Mouse (Mus musculus) left cerebral cortex, postnatal 4 days (tissue): ENCODE data around the gene Nim1k. TPM values are rescaled to one million over a fixed set of nuclear protein-coding genes. Genes with fewer than 3 reads are reported as not detected.
"Not testable (repeated sequence)": the region's sequence is repeated elsewhere in the genome, so short reads cannot be mapped to it uniquely, and the experiment has no call there.

Experiments
- DNase-seq: peaks from one replicate; pipeline ENCODE4 v3.0.0-alpha.2; 2022
- intact Hi-C: fragments of 180-260 bp; cut with DNase I; formaldehyde crosslinking; loops from one replicate; pipeline ENCODE4 v1.15.1; 2025
- total RNA-seq, 2 experiments: library from RNA; stranded (reverse); gene quantifications; 2 replicates each; pipeline ENCODE4 v1.2.3; 2021

The Nim1k gene
- total RNA-seq, 2 experiments from 2014 or later: 11.6 to 12.3 TPM

DNA sequence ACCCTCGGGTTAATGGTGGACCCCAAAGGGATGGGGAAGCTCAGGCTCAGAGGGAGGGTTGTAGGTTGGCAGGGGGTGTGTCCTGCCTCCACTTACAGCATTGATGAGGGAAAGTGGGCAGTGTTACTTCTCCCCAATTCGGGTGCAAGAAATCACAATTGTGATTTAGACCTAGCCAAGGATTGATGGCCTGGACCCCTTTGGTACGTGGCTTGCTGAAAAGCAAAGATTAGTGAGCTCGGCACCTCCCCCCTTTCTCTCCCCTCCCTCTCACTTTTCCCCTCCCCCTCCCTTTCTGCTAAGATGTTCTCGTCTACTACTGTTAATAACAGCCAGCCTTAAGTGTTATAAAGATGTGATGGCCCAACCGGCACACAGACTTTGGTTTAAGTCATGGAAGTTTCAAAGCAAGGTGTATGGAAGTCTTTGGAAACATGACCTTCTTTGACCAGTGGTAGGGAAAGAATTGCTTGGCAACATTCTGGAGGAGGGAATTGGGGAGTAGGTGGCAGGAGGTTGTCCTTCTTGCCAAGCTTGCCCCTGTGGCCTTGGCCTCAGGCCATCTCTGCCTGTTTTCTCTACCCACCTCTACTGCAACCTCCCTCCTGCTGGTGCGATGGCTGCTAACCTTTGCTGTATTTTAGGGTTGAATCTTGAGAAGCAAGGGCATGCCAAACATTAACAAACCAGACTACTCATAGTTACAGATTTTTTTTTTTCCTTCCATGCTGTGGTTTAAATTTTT lies 64.6 kb downstream of the Nim1k start:
- DNase-seq: peak; percentile 66
- intact Hi-C loops: loop anchor here (5.0 kb wide), 1 partner anchor 49 kb away; no protein-coding TSS in a partner anchor

DNA sequence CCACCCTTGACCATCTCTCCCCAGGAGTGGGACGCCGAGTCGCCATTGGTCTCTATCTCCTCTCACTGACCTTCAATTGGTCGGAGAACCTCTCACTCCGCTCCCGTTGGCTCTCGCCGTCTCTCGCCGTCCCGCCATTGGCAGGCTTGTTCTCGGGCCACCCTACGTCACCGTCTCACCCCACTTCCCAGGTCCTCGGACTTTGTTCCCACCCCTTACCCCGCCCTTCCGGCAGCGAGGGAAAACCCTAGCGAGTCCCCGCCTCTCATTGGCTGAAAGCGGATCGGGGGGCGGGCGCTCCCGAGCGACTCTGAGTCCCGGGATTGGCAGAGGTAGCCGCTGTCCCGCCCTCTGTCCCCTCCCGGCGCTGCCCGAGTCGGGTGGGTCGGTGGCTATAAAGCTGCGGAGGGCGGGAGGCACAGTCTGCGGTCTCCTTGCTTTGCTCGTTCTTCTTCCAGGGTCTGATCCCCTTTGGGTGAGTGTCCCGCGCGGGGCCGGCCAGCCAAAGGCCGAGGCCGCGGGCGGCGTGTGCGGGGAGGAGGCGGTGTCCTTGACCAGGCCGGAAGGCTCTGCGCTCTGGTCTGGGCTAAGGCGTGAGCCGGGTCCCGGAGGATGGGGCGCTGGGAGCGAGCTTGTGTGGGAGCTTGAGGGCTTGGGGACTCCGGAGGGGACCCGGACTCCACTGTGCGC lies 65.5 kb downstream of the Nim1k start, which contains the start of gene Hmgcs1:
Gene Hmgcs1 (plus strand): TSS at position 341 of the 690 bp plus-strand sequence.
- peak; percentile 100 for DNase-seq
- intact Hi-C loops: loop anchor here (5.0 kb wide), 1 partner anchor 48 kb away; no protein-coding TSS in a partner anchor

DNA sequence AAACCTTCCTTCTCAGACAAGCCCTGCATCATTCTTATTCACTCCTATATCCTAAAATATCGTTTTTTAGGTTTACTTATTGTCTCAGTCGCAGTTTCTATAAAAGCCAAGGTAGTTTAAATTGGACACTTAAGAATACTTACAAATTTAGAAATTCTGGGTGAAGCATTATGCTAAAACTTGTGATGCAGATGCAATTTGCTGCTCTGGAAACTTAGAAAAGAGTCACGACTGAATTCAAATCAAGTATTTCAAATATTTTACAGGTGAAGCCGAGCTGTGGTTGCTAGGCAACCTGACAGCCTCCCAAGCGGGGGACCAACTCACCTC lies 66.0 kb downstream of the Nim1k start:
- DNase-seq: no peak
- intact Hi-C loops: loop anchor here (5.0 kb wide), 1 partner anchor 47 kb away; no protein-coding TSS in a partner anchor

DNA sequence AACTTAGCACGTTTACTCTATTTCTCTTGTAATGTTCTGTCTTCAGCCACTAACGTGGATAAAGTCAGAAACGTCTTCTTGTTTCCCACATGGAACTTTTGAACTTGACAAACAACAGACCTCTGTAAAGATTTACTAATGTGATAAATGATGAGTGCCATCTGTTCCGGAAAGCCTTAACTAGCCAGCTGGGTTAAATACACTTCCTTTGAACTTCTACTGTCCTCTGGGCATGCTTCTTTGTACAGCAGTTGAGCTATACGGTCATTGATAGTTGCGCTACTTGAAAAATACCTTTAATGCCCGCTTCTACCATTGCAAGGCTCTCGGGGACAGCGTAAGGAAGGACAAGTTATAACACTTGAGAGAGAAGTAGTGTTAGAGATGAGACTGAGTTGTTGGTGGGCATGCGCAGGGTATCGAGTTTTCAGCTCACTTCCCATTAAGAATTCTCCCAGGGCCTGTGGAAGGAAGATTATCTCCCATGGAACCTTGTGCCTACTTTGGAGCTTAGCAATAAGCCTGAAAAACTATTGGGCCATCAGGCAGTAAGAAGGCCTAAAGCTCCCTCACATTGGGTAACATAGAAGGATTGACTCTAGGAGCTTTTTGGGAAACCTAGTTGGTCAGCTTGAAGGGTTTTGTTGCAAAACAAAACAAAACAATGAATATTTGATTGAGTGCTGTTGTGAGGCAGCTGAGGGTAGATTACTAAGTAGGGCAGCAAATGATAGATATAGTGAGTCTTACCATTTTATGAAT lies 71.1 kb downstream of the Nim1k start:
- intact Hi-C loops: no loop called here
- DNase-seq: no peak

DNA sequence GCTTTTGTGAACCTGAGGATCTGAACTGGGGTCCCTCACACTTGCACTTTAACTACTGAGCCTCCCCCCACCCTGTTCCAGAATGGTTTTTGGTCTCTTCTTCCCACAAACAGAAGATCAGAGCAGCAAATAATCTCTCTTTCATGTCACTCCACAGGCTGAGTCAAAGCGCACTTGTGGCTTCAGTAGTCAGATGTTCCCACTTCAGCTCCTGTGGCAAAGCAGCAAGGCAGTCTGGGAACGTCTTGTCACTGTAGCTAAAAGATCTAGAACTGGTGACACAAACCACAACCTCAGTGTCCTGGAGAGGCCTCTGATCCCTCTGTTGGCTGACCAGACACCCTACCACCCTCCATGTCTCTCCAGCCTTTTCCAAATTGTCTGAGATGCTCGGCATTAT lies 74.5 kb downstream of the Nim1k start:
- intact Hi-C loops: no loop called here

DNA sequence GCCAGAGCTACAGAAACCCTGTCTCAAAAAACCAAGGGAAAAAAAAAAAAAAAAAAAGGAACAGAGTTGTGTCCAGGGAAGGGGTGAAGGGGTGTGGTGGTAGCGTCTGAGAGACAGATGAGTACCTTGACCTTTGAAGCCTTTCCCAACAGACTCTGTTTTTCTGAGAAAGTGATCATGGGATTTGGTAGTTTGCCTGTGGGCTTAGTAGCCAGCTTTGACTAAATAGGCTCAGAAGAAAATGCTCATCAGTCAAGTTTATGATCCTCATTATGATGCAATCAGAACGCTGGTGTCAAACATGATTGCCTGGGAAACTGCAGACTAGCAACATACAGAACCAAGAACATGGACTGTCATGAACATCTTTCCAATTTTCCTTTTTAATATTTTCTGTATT lies 76.0 kb downstream of the Nim1k start:
- intact Hi-C loops: no loop called here
- DNase-seq: no peak

More for the DNA sequence above, 74.5 kb downstream of the Nim1k start:
- DNase-seq: no peak

DNA sequence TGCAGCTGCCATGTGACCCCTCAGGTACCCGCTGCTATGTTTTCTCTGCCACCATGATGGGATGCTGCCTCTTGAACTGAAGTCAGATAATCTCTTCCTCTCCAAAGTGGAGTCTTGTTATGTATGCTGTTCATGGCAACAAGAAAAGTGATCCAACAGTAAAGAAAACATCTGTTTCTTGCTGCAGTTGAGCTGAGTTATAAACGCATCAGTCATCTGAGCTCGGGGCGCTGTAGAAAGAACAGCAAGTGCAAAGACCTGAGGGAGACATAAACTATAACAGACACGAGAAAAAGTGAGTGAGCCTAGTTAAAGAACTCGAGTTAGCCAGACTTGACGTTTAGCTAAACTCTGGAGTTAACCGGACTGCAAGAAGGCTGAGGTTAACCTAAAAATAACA lies 76.9 kb downstream of the Nim1k start:
- intact Hi-C loops: no loop called here

DNA sequence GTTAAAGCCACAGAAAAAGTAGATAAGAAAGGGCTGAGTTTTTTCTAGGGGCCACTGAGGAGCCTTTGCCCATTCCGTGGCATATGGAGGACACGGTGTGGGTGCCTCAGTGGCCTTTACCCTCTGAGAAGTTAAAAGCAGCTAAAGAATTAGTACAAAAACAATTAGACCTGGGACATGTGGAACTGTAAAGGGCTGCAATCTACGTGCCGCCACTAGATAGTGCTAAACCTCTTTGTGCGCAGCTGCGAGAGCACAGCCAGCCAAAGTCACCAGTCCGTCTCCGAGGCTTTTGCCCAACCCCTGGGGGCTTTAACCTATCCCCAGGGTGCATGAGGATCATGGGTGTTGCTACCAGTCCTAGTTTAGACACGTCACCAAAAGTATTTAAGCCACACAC lies 94.3 kb downstream of the Nim1k start:
- intact Hi-C loops: not testable (repeated sequence)
- peak; percentile 6 for DNase-seq

More for the DNA sequence above, 76.9 kb downstream of the Nim1k start:
- no peak for DNase-seq

Other genes with a start within 250 kb of the Nim1k start
- 1 to 10 TPM in 1 of 2 experiments, under 1 TPM in 1; 0.68 to 2.8 TPM for gene Ccl28, start 132.1 kb downstream of the Nim1k start, total RNA-seq
- gene Hmgcs1, start 65.5 kb downstream of the Nim1k start, total RNA-seq: 100 to 1,000 TPM; 814 to 887 TPM
- 10 to 100 TPM; 41.1 to 41.8 TPM for gene Zfp131, start 35.0 kb upstream of the Nim1k start, total RNA-seq
- gene AF067063, start 74.3 kb upstream of the Nim1k start, total RNA-seq: not detected
- gene D13Ertd608e, start 80.1 kb upstream of the Nim1k start, total RNA-seq: not detected
- not detected for gene Tcstv1, start 138.9 kb upstream of the Nim1k start, total RNA-seq
- not detected for gene Gm21761, start 173.4 kb upstream of the Nim1k start, total RNA-seq
- gene B020031M17Rik, start 194.9 kb upstream of the Nim1k start, total RNA-seq: not detected